Mouse (Mus musculus) liver, embryonic 14.5 days (tissue): ENCODE data around the gene Rock2. TPM values are rescaled to one million over a fixed set of nuclear protein-coding genes. Genes with fewer than 3 reads are reported as not detected.

Source experiments
- ATAC-seq: fragments of 200-750 bp; cut with Nextera tagmentation; 2 replicates; pipeline ENCODE4 v1.8.0; 2017; ENCODE audit warnings: moderate number of reproducible peaks, mild to moderate bottlenecking, moderate library complexity; ENCODE audit not compliant: insufficient read depth
- DNase-seq, 3 experiments: peaks; one replicate each; pipeline ENCODE4 v3.0.0-alpha.2; 2012 to 2013; ENCODE audit warnings: low read depth in 3 of 3, low spot score in 3 of 3
- H3K27ac ChIP-seq: fragments of 300-500 bp; sonication (generic); 2 replicates; pipeline ENCODE4 v1.5.1; 2014; ENCODE audit warnings: moderate library complexity, mild to moderate bottlenecking, control low read depth, inconsistent platforms
- H3K27me3 ChIP-seq: fragments of 300-500 bp; sonication (generic); 2 replicates; pipeline ENCODE4 v1.6.1; 2014; ENCODE audit warnings: mild to moderate bottlenecking, low read length, moderate library complexity; ENCODE audit not compliant: control insufficient read depth, insufficient read depth
- H3K36me3 ChIP-seq: fragments of 300-500 bp; sonication (generic); replicated peaks from 2 replicates; pipeline ENCODE4 v1.6.1; 2014; ENCODE audit warnings: low read depth; ENCODE audit not compliant: control insufficient read depth, insufficient read depth
- H3K4me1 ChIP-seq, 2 experiments: fragments of 200-500 bp in 1 of 2; fragments of 300-500 bp in 1 of 2; sonication (generic) in 1 of 2; replicated peaks; 2 replicates each; pipeline ENCODE4 v1.6.1; 2012 to 2014; ENCODE audit warnings: antibody characterized with exemption in 1 of 2, inconsistent platforms in 1 of 2, low read length in 1 of 2; ENCODE audit not compliant: control insufficient read depth in 2 of 2, insufficient read depth in 2 of 2
- H3K4me2 ChIP-seq: fragments of 300-500 bp; sonication (generic); 2 replicates; pipeline ENCODE4 v1.6.1; 2014; ENCODE audit warnings: low read depth, mild to moderate bottlenecking, control low read depth, moderate library complexity
- H3K4me3 ChIP-seq, 2 experiments: fragments of 200-500 bp in 1 of 2; fragments of 300-500 bp in 1 of 2; sonication (generic) in 1 of 2; 2 replicates each; pipeline ENCODE4 v1.5.1; 2012 to 2014; ENCODE audit warnings: low read depth in 2 of 2, low read length in 2 of 2, mild to moderate bottlenecking in 2 of 2, control low read depth in 1 of 2, inconsistent platforms in 1 of 2, moderate library complexity in 1 of 2; ENCODE audit not compliant: insufficient read depth in 1 of 2
- H3K9ac ChIP-seq: fragments of 300-500 bp; sonication (generic); replicated peaks from 2 replicates; pipeline ENCODE4 v1.6.1; 2014; ENCODE audit warnings: mild to moderate bottlenecking, control low read depth, moderate library complexity
- H3K9me3 ChIP-seq: fragments of 300-500 bp; sonication (generic); 2 replicates; pipeline ENCODE4 v1.6.1; 2016; ENCODE audit warnings: low read length, mixed read lengths; ENCODE audit not compliant: control insufficient read depth
- CTCF ChIP-seq: IDR thresholded peaks from 2 replicates; pipeline ENCODE4 v1.5.1; 2016; ENCODE audit warnings: antibody characterized with exemption, low read depth, control low read depth
- EP300 ChIP-seq: IDR thresholded peaks from 2 replicates; pipeline ENCODE4 v1.6.1; 2016; ENCODE audit warnings: antibody characterized with exemption, low read depth
- WGBS: fragments of 180-500 bp; shearing (Covaris S2); extraction: QIAGEN DNeasy Blood & Tissue Kit; methylation state at CpG from one replicate; pipeline ENCODE4 v1.1.7; 2014; ENCODE audit not compliant: insufficient replicate concordance; 5-methylcytosine and 5-hydroxymethylcytosine counted together
- polyA plus RNA-seq, 2 experiments: library from polyadenylated mRNA; depleted of rRNA in 1 of 2; stranded (reverse) in 1 of 2; unstranded in 1 of 2; fragments of >200 nt; fragmentation: Nextera tagmentation in 1 of 2; extraction: Ambion mirVana in 1 of 2; gene quantifications; 2 replicates each; pipeline versions ENCODE4 v1.2.1 to v1.2.3; 2012 to 2014

Rock2 gene
- polyA plus RNA-seq, 2 experiments = 5.1 to 5.7 TPM

DNA sequence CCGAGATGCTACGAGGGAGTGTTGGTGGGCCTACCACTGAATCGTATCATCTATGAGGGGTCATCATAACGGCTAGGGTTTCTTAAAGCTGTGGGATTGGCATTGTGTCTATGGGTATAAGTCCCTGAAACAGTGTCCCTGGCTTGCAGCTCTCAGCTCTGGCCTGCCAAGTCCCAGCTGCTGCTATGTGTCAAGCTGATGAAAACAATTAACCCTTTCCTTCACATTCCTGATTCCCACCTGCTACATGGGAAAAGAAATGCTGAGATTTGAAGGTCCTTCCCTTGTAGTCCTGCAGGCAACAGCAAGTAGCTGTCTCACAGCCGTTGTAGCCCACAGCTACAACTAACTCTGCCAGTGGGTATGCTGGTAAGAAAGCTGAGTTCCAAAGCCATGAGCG is 8.3 kb upstream of the Rock2 start:
- WGBS = 68% methylated on average over 6 of the region's 6 CpGs
- H3K27me3 ChIP-seq = no peaks in the 10 kb centered on the region
- no peak overlapping the region for H3K9ac ChIP-seq
- no peaks in the 10 kb centered on the region; a peak in 1 of 4 replicates for H3K4me1 ChIP-seq
- H3K4me2 ChIP-seq = no peak overlapping the region
- ATAC-seq = no peak
- no peak overlapping the region for H3K27ac ChIP-seq
- no peak overlapping the region for H3K4me3 ChIP-seq
- TF ChIP-seq CTCF = no peak
- TF ChIP-seq EP300 = no peak
- no peaks in the 10 kb centered on the region for H3K36me3 ChIP-seq
- no peaks in the 10 kb centered on the region for H3K9me3 ChIP-seq
- no peak for DNase-seq

DNA sequence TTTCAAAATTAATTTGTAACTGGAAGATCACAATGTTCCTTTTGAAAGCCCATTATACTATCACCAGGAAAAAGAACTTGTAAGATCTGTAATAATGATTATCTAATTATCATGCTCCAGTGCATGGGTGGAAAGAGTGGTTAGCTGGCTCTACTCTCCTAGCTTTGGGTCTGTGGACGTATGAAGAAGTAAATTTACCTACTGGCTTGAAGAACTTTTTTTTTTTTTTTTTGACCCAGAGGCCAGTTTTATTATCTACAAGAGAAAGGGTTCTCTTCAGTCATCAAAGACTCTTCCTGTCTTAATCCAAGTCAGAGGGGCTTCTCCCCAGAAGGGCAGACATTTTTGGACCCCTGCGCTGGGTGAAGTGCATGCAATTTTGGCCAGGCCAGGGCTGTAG is 1.7 kb upstream of the Rock2 start:
- Histone ChIP-seq H3K36me3 (no peaks in the 10 kb centered on the region), H3K4me2 (no peak overlapping the region), H3K9ac (no peak overlapping the region; the same call in 1 of the 2 replicates), H3K9me3 (no peaks in the 10 kb centered on the region), H3K4me3 (no peak overlapping the region), H3K27ac (no peak overlapping the region), H3K27me3 (no peaks in the 10 kb centered on the region), H3K4me1 (peaks cover 21 to 24% of the 10 kb centered on the region in 2 experiments)
- no peak for DNase-seq
- no peak for ATAC-seq
- TF ChIP-seq CTCF (no peak), EP300 (no peak)
- 81% methylated on average over 2 of the region's 2 CpGs for WGBS

GRCm38 (mm10) chr12:16893656-16894395 is 869 bp upstream of the Rock2 start:
- Histone ChIP-seq H3K9me3 (no peaks in the 10 kb centered on the region), H3K4me2 (peak overlapping the region; percentile 96), H3K4me3 (peak overlapping the region; percentile 76 to 84), H3K36me3 (no peaks in the 10 kb centered on the region), H3K27me3 (no peaks in the 10 kb centered on the region), H3K9ac (peak overlapping the region; percentile 81), H3K27ac (peak overlapping the region; percentile 71), H3K4me1 (peaks cover 24 to 28% of the 10 kb centered on the region in 2 experiments)
- DNase-seq (no peak), ATAC-seq (no peak)
- TF ChIP-seq EP300 (no peak), CTCF (no peak)
- WGBS = 5% methylated on average over 18 of the region's 18 CpGs

DNA sequence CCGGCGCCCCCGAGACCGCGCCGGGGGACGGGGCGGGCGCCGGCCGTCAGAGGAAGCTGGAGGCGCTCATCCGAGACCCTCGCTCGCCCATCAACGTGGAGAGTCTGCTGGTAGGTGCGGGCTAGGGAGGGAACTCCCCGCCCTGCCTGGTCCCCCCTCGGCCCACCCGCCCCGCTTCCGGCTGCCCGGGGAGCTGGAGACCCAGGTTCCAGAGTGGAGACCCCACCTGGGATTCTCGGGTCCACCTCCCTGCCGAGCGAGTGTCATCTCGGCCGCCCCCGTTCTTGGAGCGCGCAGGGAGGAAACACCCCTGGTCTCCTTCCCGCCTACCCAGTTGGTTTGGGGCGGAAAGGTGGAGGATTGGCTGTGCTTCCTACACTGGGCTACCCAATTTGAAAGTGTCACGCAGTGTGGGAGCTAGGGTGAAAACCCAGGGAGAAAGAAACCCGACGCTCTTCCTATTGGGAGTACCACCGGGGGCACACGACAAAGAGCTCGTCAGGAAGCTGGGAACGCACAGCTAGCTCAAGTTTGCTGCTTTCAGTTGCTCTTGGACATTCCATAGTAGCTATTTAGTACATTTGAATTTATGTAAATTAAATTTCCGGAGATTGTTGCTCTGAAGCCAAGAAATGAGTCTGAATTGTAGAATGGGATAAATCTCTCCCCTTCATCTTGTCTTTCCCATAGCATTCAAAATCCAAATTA is 680 bp downstream of the Rock2 start:
- Histone ChIP-seq H3K9me3 (no peaks in the 10 kb centered on the region), H3K36me3 (no peaks in the 10 kb centered on the region), H3K4me2 (peak overlapping the region; percentile 96), H3K4me1 (peaks cover 32% of the 10 kb centered on the region in 2 experiments), H3K4me3 (peak overlapping the region; percentile 76 to 99), H3K9ac (peak overlapping the region; percentile 91), H3K27me3 (no peaks in the 10 kb centered on the region), H3K27ac (peak overlapping the region; percentile 53)
- peak in 1 of 3 experiments; percentile 37 for DNase-seq
- TF ChIP-seq CTCF (no peak), EP300 (no peak)
- peak; percentile 45 for ATAC-seq
- WGBS = under 1% methylated on average over 40 of the region's 41 CpGs
